In the genomic region with DNA sequence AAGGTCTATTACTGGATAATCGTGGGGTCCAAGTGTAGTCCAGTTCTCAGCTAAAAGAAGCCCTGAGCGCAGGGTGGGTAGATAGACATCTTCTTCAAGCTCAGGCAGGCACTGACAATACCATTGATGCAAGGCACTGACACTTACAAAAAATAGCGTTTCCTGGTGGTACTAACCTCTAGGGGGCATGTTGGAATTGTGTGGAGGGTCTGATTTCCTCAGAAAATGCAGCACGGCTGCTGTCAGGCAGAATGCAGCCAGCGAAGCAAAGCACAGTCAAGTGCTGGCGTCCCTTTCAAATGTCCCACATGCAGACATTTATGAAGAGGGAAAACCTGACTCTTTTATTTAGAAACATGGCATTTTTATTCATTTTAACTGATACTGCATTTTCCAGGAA, we compare ENCODE assay signal across 14 mouse cellular contexts. TPM values are rescaled to one million over a fixed set of nuclear protein-coding genes. Genes with fewer than 3 reads are reported as not detected.
DNase-seq lines count a peak whose midpoint lies in the region; ATAC-seq and TF ChIP-seq lines count a peak whose summit lies in the region.
"Had no signal": no experiment of that assay in that cellular context is flagged by ENCODE, and none has a peak within 500 bp of the region (broad histone marks: within the 10 kb centered on the region; RNA-seq: fewer than 3 reads in every experiment).

No protein-coding gene starts in this region.

- DNase-seq in heart, postnatal 0 days (ENCODE audit: low spot score): no peak
- no peak for DNase-seq in midbrain, embryonic 11.5 days (ENCODE audit: low spot score, missing footprints)
- peak; percentile 21 for DNase-seq in R1 (ENCODE audit: low read depth, low spot score)
- peak; percentile 55 for DNase-seq in hindbrain, postnatal 0 days (ENCODE audit: low spot score)
- no peak for DNase-seq in right cerebral cortex, adult 18-20 months
- DNase-seq: cerebellum, adult 18-20 months had no signal

- no peak overlapping the region for H3K4me2 ChIP-seq in heart, postnatal 0 days (ENCODE audit: low read depth, low read length)
- no peak overlapping the region for H3K4me2 ChIP-seq in heart, embryonic 12.5 days
- H3K4me2 ChIP-seq in midbrain, embryonic 11.5 days: no peak overlapping the region
- no peak overlapping the region for H3K4me2 ChIP-seq in midbrain, embryonic 15.5 days
- H3K4me2 ChIP-seq in hindbrain, postnatal 0 days (ENCODE audit: low read depth, low read length): no peak overlapping the region
- H3K4me2 ChIP-seq: embryonic facial prominence, embryonic 13.5 days; hindbrain, embryonic 15.5 days; limb, embryonic 15.5 days had no signal

- no peak overlapping the region for H3K4me3 ChIP-seq in heart, postnatal 0 days (ENCODE audit: low read depth, low read length)
- H3K4me3 ChIP-seq in heart, embryonic 12.5 days: no peak overlapping the region
- H3K4me3 ChIP-seq in midbrain, embryonic 11.5 days (ENCODE audit: low read depth, low read length): no peak overlapping the region
- no peak overlapping the region for H3K4me3 ChIP-seq in midbrain, embryonic 15.5 days
- H3K4me3 ChIP-seq in hindbrain, postnatal 0 days (ENCODE audit: low read length): no peak overlapping the region
- H3K4me3 ChIP-seq: embryonic facial prominence, embryonic 13.5 days; heart, embryonic 10.5 days; hindbrain, embryonic 15.5 days; limb, embryonic 15.5 days had no signal

- WGBS in heart, postnatal 0 days: 39% methylated on average over 6 of the region's 6 CpGs
- WGBS in heart, embryonic 12.5 days: 35% methylated on average over 6 of the region's 6 CpGs
- 42% methylated on average over 6 of the region's 6 CpGs for WGBS in midbrain, embryonic 11.5 days
- 36% methylated on average over 6 of the region's 6 CpGs for WGBS in midbrain, embryonic 15.5 days
- 28% methylated on average over 6 of the region's 6 CpGs for WGBS in hindbrain, postnatal 0 days

- no peak for ATAC-seq in heart, postnatal 0 days (ENCODE audit: insufficient read depth, low read depth)
- no peak for ATAC-seq in heart, embryonic 12.5 days (ENCODE audit: insufficient number of reproducible peaks, low FRiP score)
- peak; percentile 50; the same call in 1 of the 2 replicates for ATAC-seq in midbrain, embryonic 11.5 days (ENCODE audit: low FRiP score)
- ATAC-seq in midbrain, embryonic 15.5 days (replicated peaks): no peak
- ATAC-seq in hindbrain, postnatal 0 days: no peak
- no peak for ATAC-seq in monocyte, adult 5-6 weeks (replicated peaks; ENCODE audit: insufficient number of reproducible peaks, low FRiP score, low TSS enrichment, poor library complexity, severe bottlenecking)

- no peaks in the 10 kb centered on the region for H3K27me3 ChIP-seq in heart, postnatal 0 days (ENCODE audit: control insufficient read depth, insufficient read depth, low read length)
- H3K27me3 ChIP-seq in heart, embryonic 12.5 days (replicated peaks): no peaks in the 10 kb centered on the region
- H3K27me3 ChIP-seq in midbrain, embryonic 11.5 days (ENCODE audit: control insufficient read depth, insufficient read depth, low read length): no peaks in the 10 kb centered on the region
- H3K27me3 ChIP-seq in midbrain, embryonic 15.5 days (replicated peaks): no peaks in the 10 kb centered on the region
- H3K27me3 ChIP-seq in hindbrain, postnatal 0 days (ENCODE audit: insufficient read depth, low read length): no peaks in the 10 kb centered on the region
- H3K27me3 ChIP-seq: embryonic facial prominence, embryonic 13.5 days; hindbrain, embryonic 15.5 days; limb, embryonic 15.5 days had no signal

- TF ChIP-seq EP300 in heart, postnatal 0 days (IDR thresholded peaks at IDR 0.05; ENCODE audit: low read depth): no peak

- H3K9ac ChIP-seq in heart, postnatal 0 days (replicated peaks; ENCODE audit: low read depth, low read length): no peak overlapping the region
- H3K9ac ChIP-seq in heart, embryonic 12.5 days: no peak overlapping the region
- H3K9ac ChIP-seq in midbrain, embryonic 11.5 days (ENCODE audit: low read length): no peak overlapping the region
- no peak overlapping the region for H3K9ac ChIP-seq in midbrain, embryonic 15.5 days
- H3K9ac ChIP-seq in hindbrain, postnatal 0 days (replicated peaks; ENCODE audit: low read length): no peak overlapping the region
- H3K9ac ChIP-seq: embryonic facial prominence, embryonic 13.5 days; hindbrain, embryonic 15.5 days; limb, embryonic 15.5 days had no signal

- H3K9me3 ChIP-seq in heart, postnatal 0 days (replicated peaks; ENCODE audit: control insufficient read depth, low read length): no peaks in the 10 kb centered on the region
- no peaks in the 10 kb centered on the region for H3K9me3 ChIP-seq in heart, embryonic 12.5 days (replicated peaks)
- H3K9me3 ChIP-seq in midbrain, embryonic 11.5 days (ENCODE audit: control insufficient read depth, low read length): no peaks in the 10 kb centered on the region
- H3K9me3 ChIP-seq in midbrain, embryonic 15.5 days: no peaks in the 10 kb centered on the region
- H3K9me3 ChIP-seq in hindbrain, postnatal 0 days (ENCODE audit: low read length): no peaks in the 10 kb centered on the region
- H3K9me3 ChIP-seq: embryonic facial prominence, embryonic 13.5 days; heart, embryonic 10.5 days; hindbrain, embryonic 15.5 days; limb, embryonic 15.5 days had no signal

- TF ChIP-seq CTCF in heart, postnatal 0 days (IDR thresholded peaks at IDR 0.05; ENCODE audit: low read depth): peak; percentile 24; the same call in 1 of the 2 replicates
- TF ChIP-seq CTCF in hindbrain, postnatal 0 days (IDR thresholded peaks at IDR 0.05; ENCODE audit: low read depth): peak; percentile 58

- no peaks in the 10 kb centered on the region for H3K36me3 ChIP-seq in heart, postnatal 0 days (replicated peaks; ENCODE audit: control insufficient read depth, insufficient read depth, low read length)
- H3K36me3 ChIP-seq in heart, embryonic 12.5 days: no peaks in the 10 kb centered on the region
- no peaks in the 10 kb centered on the region for H3K36me3 ChIP-seq in midbrain, embryonic 11.5 days (ENCODE audit: control insufficient read depth, insufficient read depth, low read length)
- no peaks in the 10 kb centered on the region for H3K36me3 ChIP-seq in midbrain, embryonic 15.5 days (replicated peaks)
- H3K36me3 ChIP-seq in hindbrain, postnatal 0 days (ENCODE audit: insufficient read depth, low read length): no peaks in the 10 kb centered on the region
- H3K36me3 ChIP-seq: embryonic facial prominence, embryonic 13.5 days; heart, embryonic 10.5 days; limb, embryonic 15.5 days had no signal

- H3K27ac ChIP-seq in heart, postnatal 0 days (ENCODE audit: low read depth): no peak overlapping the region
- H3K27ac ChIP-seq in heart, embryonic 12.5 days (ENCODE audit: poor library complexity, severe bottlenecking): no peak overlapping the region
- H3K27ac ChIP-seq in midbrain, embryonic 11.5 days (ENCODE audit: low read depth, low read length): no peak overlapping the region
- no peak overlapping the region for H3K27ac ChIP-seq in midbrain, embryonic 15.5 days
- no peak overlapping the region for H3K27ac ChIP-seq in hindbrain, postnatal 0 days
- H3K27ac ChIP-seq: embryonic facial prominence, embryonic 13.5 days; heart, embryonic 10.5 days; hindbrain, embryonic 15.5 days; limb, embryonic 15.5 days; macrophage had no signal

- no peaks in the 10 kb centered on the region for H3K4me1 ChIP-seq in heart, postnatal 0 days (ENCODE audit: control insufficient read depth, insufficient read depth)
- H3K4me1 ChIP-seq in heart, embryonic 12.5 days (replicated peaks): no peaks in the 10 kb centered on the region
- H3K4me1 ChIP-seq in midbrain, embryonic 11.5 days (ENCODE audit: control insufficient read depth, insufficient read depth, low read length): no peaks in the 10 kb centered on the region
- H3K4me1 ChIP-seq in midbrain, embryonic 15.5 days: no peaks in the 10 kb centered on the region
- no peaks in the 10 kb centered on the region for H3K4me1 ChIP-seq in hindbrain, postnatal 0 days (ENCODE audit: insufficient read depth, low read length)
- H3K4me1 ChIP-seq: heart, embryonic 10.5 days; hindbrain, embryonic 15.5 days; limb, embryonic 15.5 days had no signal

RNA-seq across cellular contexts. Expression of gene Arhgap20, which starts 22.2 kb away (rescaled TPM):
- total RNA-seq in heart, postnatal 0 days (2014; rRNA removed; ENCODE audit: low replicate concordance): 1.6 and 6.7 TPM in 2 replicates
- polyA plus RNA-seq in heart, postnatal 0 days (2015; fragmentation: Nextera tagmentation; extraction: Ambion mirVana): 0.83 and 0.91 TPM in 2 replicates
- polyA plus RNA-seq in heart, embryonic 12.5 days (2016; fragmentation: Nextera tagmentation; extraction: Ambion mirVana): 0.66 and 0.74 TPM in 2 replicates
- polyA plus RNA-seq in midbrain, embryonic 11.5 days (2014; fragmentation: Nextera tagmentation; extraction: Ambion mirVana): 4.1 and 5.7 TPM in 2 replicates
- polyA plus RNA-seq in midbrain, embryonic 15.5 days (2015; fragmentation: Nextera tagmentation; extraction: Ambion mirVana): 18.3 and 19.4 TPM in 2 replicates
- 26.8 and 30.5 TPM in 2 replicates for total RNA-seq in hindbrain, postnatal 0 days (2014; rRNA removed)
- polyA plus RNA-seq in hindbrain, postnatal 0 days (2015; fragmentation: Nextera tagmentation; extraction: Ambion mirVana): 33.3 and 34.8 TPM in 2 replicates
- total RNA-seq in monocyte, adult 5-6 weeks (2017): 0.11 to 0.38 TPM in 2 of 3 replicates, not detected in the other
- polyA plus RNA-seq: macrophage had no signal

Comparison
In these comparisons a context has a peak if more than half of its experiments do, and no peak if none do; other contexts are left out.
1. DNase-seq: peak in R1 (single experiment) and hindbrain, postnatal 0 days (single experiment); none in heart, postnatal 0 days (single experiment), midbrain, embryonic 11.5 days (single experiment) and right cerebral cortex, adult 18-20 months (single experiment).